Mouse (Mus musculus) limb, embryonic 10.5 days (tissue): ENCODE data around the gene Entpd1. TPM values are rescaled to one million over a fixed set of nuclear protein-coding genes. Genes with fewer than 3 reads are reported as not detected.
A peak's percentile ranks its signal among the peaks of the same experiment; 100 is the strongest.

Experiments
- DNase-seq: peaks from one replicate; pipeline ENCODE4 v3.0.0-alpha.2; 2017; ENCODE audit warnings: low spot score
- H3K27ac ChIP-seq: fragments of 300-500 bp; sonication (generic); 2 replicates; pipeline ENCODE4 v1.5.1; 2016; ENCODE audit warnings: mild to moderate bottlenecking
- H3K27me3 ChIP-seq: fragments of 300-500 bp; sonication (generic); 2 replicates; pipeline ENCODE4 v1.6.1; 2016; ENCODE audit warnings: low read depth, mild to moderate bottlenecking; ENCODE audit not compliant: poor library complexity, severe bottlenecking
- H3K36me3 ChIP-seq: fragments of 300-500 bp; sonication (generic); 2 replicates; pipeline ENCODE4 v1.6.1; 2016; ENCODE audit warnings: mild to moderate bottlenecking, moderate library complexity
- H3K4me1 ChIP-seq: fragments of 300-500 bp; sonication (generic); 2 replicates; pipeline ENCODE4 v1.6.1; 2016
- H3K4me3 ChIP-seq: fragments of 300-500 bp; sonication (generic); 2 replicates; pipeline ENCODE4 v1.5.1; 2016; ENCODE audit warnings: mild to moderate bottlenecking, moderate library complexity
- H3K9me3 ChIP-seq: fragments of 300-500 bp; sonication (generic); replicated peaks from 2 replicates; pipeline ENCODE4 v1.6.1; 2016; ENCODE audit warnings: mild to moderate bottlenecking
- WGBS: fragments of 180-500 bp; shearing (Covaris S2); methylation state at CpG from one replicate; pipeline ENCODE4 v1.1.7; 2016; 5-methylcytosine and 5-hydroxymethylcytosine counted together
- polyA plus RNA-seq: library from polyadenylated mRNA; unstranded; fragments of >200 nt; fragmentation: Nextera tagmentation; extraction: Ambion mirVana; gene quantifications from 2 replicates; pipeline ENCODE4 v1.2.1, GENCODE M21; 2016

The Entpd1 gene
- polyA plus RNA-seq, 1 experiment from 2014 or later, result 3.9 TPM

- Histone ChIP-seq H3K27ac (peak overlapping the region; percentile 67), H3K4me1 (peaks cover 31% of the 10 kb centered on the region), H3K4me3 (no peak overlapping the region), H3K36me3 (no peaks in the 10 kb centered on the region), H3K27me3 (no peaks in the 10 kb centered on the region), H3K9me3 (no peaks in the 10 kb centered on the region)
- peak; percentile 58 for DNase-seq
- 58% methylated on average over 11 of the region's 11 CpGs for WGBS
Observed at GRCm38 (mm10) chr19:40722137-40723038, 110.2 kb downstream of the Entpd1 start.

GRCm38 (mm10) chr19:40723516-40723915, 111.3 kb downstream of the Entpd1 start:
- Histone ChIP-seq H3K4me3 (no peak overlapping the region), H3K36me3 (no peaks in the 10 kb centered on the region), H3K27ac (no peak overlapping the region), H3K4me1 (peaks cover 34% of the 10 kb centered on the region), H3K27me3 (no peaks in the 10 kb centered on the region), H3K9me3 (no peaks in the 10 kb centered on the region)
- DNase-seq, result no peak
- 64% methylated on average over 10 of the region's 10 CpGs for WGBS

- Histone ChIP-seq H3K9me3 (no peaks in the 10 kb centered on the region), H3K4me3 (no peak overlapping the region), H3K4me1 (peaks cover 37% of the 10 kb centered on the region), H3K36me3 (no peaks in the 10 kb centered on the region), H3K27ac (peak overlapping the region; percentile 36; the same call in 1 of the 2 replicates), H3K27me3 (no peaks in the 10 kb centered on the region)
- WGBS, result 84% methylated on average over 4 of the region's 4 CpGs
- DNase-seq, result no peak
Observed at GRCm38 (mm10) chr19:40726148-40726547, 114.0 kb downstream of the Entpd1 start.

GRCm38 (mm10) chr19:40726614-40727013, 114.4 kb downstream of the Entpd1 start:
- no peak for DNase-seq
- H3K9me3 ChIP-seq, result no peaks in the 10 kb centered on the region
- 87% methylated on average over 2 of the region's 2 CpGs for WGBS
- no peaks in the 10 kb centered on the region for H3K27me3 ChIP-seq
- H3K4me1 ChIP-seq, result peaks cover 34% of the 10 kb centered on the region
- no peak overlapping the region for H3K27ac ChIP-seq
- no peaks in the 10 kb centered on the region for H3K36me3 ChIP-seq
- no peak overlapping the region for H3K4me3 ChIP-seq

GRCm38 (mm10) chr19:40728213-40728612, 116.0 kb downstream of the Entpd1 start:
- no peaks in the 10 kb centered on the region for H3K36me3 ChIP-seq
- DNase-seq, result no peak
- WGBS, result 88% methylated on average over 4 of the region's 4 CpGs

GRCm38 (mm10) chr19:40728732-40729420, 116.7 kb downstream of the Entpd1 start:
- Histone ChIP-seq H3K4me1 (peaks cover 25% of the 10 kb centered on the region), H3K27me3 (no peaks in the 10 kb centered on the region), H3K9me3 (no peaks in the 10 kb centered on the region), H3K27ac (peak overlapping the region; percentile 61), H3K4me3 (no peak overlapping the region), H3K36me3 (no peaks in the 10 kb centered on the region)
- WGBS, result 60% methylated on average over 12 of the region's 12 CpGs
- DNase-seq, result no peak

More at GRCm38 (mm10) chr19:40728213-40728612, 116.0 kb downstream of the Entpd1 start:
- Histone ChIP-seq H3K4me1 (peaks cover 31% of the 10 kb centered on the region), H3K9me3 (no peaks in the 10 kb centered on the region), H3K4me3 (no peak overlapping the region), H3K27me3 (no peaks in the 10 kb centered on the region), H3K27ac (peak overlapping the region; percentile 61; the same call in 1 of the 2 replicates)

- Histone ChIP-seq H3K4me3 (no peak overlapping the region), H3K27ac (no peak overlapping the region), H3K9me3 (no peaks in the 10 kb centered on the region), H3K4me1 (peaks cover 31% of the 10 kb centered on the region), H3K27me3 (no peaks in the 10 kb centered on the region), H3K36me3 (no peaks in the 10 kb centered on the region)
- DNase-seq, result no peak
- WGBS, result 84% methylated on average over 10 of the region's 10 CpGs
Observed at GRCm38 (mm10) chr19:40733409-40733808, 121.2 kb downstream of the Entpd1 start.

GRCm38 (mm10) chr19:40733849-40734248, 121.7 kb downstream of the Entpd1 start:
- no peak for DNase-seq
- Histone ChIP-seq H3K4me3 (no peak overlapping the region), H3K27ac (no peak overlapping the region), H3K9me3 (no peaks in the 10 kb centered on the region), H3K36me3 (no peaks in the 10 kb centered on the region), H3K27me3 (no peaks in the 10 kb centered on the region), H3K4me1 (peaks cover 31% of the 10 kb centered on the region)
- WGBS, result 79% methylated on average over 4 of the region's 4 CpGs

GRCm38 (mm10) chr19:40736680-40737512, 124.7 kb downstream of the Entpd1 start:
- H3K9me3 ChIP-seq, result no peaks in the 10 kb centered on the region
- no peaks in the 10 kb centered on the region for H3K36me3 ChIP-seq
- H3K4me3 ChIP-seq, result peak overlapping the region; percentile 29
- peak overlapping the region; percentile 79 for H3K27ac ChIP-seq
- peaks cover 25% of the 10 kb centered on the region for H3K4me1 ChIP-seq
- no peaks in the 10 kb centered on the region for H3K27me3 ChIP-seq
- DNase-seq, result peak; percentile 82
- 33% methylated on average over 17 of the region's 17 CpGs for WGBS

- no peaks in the 10 kb centered on the region for H3K27me3 ChIP-seq
- peak overlapping the region; percentile 79 for H3K27ac ChIP-seq
- H3K9me3 ChIP-seq, result no peaks in the 10 kb centered on the region
- no peak for DNase-seq
- H3K36me3 ChIP-seq, result no peaks in the 10 kb centered on the region
- H3K4me3 ChIP-seq, result peak overlapping the region; percentile 29; the same call in 1 of the 2 replicates
- WGBS, result 92% methylated on average over 5 of the region's 5 CpGs
- H3K4me1 ChIP-seq, result peaks cover 25% of the 10 kb centered on the region
Observed at GRCm38 (mm10) chr19:40737613-40738012, 125.4 kb downstream of the Entpd1 start.

- H3K36me3 ChIP-seq, result no peaks in the 10 kb centered on the region
- no peaks in the 10 kb centered on the region for H3K27me3 ChIP-seq
- peaks cover 25% of the 10 kb centered on the region for H3K4me1 ChIP-seq
- no peaks in the 10 kb centered on the region for H3K9me3 ChIP-seq
- no peak for DNase-seq
- WGBS, result 78% methylated on average over 13 of the region's 13 CpGs
- no peak overlapping the region for H3K4me3 ChIP-seq
- peak overlapping the region; percentile 57; the same call in 1 of the 2 replicates for H3K27ac ChIP-seq
Observed at GRCm38 (mm10) chr19:40738683-40739324, 126.6 kb downstream of the Entpd1 start.

GRCm38 (mm10) chr19:40746603-40747002, 134.4 kb downstream of the Entpd1 start:
- no peak for DNase-seq
- Histone ChIP-seq H3K4me1 (0 out of 2 replicates have a peak, but pooled peaks cover 3% of the 10 kb centered on the region), H3K27ac (no peak overlapping the region), H3K4me3 (no peak overlapping the region), H3K36me3 (no peaks in the 10 kb centered on the region), H3K27me3 (no peaks in the 10 kb centered on the region), H3K9me3 (no peaks in the 10 kb centered on the region)
- 54% methylated on average over 4 of the region's 4 CpGs for WGBS
